Comparison of ENCODE assay signal across 8 mouse cellular contexts in the genomic region with DNA sequence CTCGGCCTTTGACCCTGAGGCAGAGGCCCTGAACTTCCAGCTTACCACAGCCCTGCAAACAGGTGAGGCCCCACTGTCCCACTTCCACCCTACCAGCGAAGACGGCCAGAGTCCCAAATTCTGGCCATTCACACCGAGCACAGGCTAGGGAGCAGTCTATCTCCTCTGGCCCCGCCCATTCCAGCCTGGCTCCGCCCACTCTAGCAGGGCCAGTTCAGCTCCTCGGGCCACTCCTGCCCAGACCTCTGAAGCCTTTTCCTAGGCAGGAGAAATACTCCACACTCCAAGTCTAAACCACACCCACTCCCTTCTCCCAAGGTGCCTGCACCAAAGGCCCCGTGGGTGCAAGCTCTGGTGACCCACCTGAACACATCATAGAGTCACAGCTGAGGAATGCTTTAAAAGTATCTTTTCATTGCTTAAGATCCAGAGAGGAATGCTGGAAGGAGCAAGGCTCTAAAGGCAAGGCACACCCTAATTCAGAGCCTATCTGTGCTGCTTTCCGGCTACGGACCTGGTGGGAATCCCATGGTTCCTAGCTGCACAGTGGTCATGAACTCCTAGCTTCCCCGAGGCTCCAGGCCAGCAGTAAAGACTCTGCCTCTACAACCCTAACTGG. TPM values are rescaled to one million over a fixed set of nuclear protein-coding genes. Genes with fewer than 3 reads are reported as not detected.
DNase-seq lines count a peak whose midpoint lies in the region; ATAC-seq lines count a peak whose summit lies in the region.

No protein-coding gene starts in this region.

- H3K36me3 ChIP-seq in heart, embryonic 14.5 days (ENCODE audit: control insufficient read depth, insufficient read depth, low read length) = no peaks in the 10 kb centered on the region
- H3K36me3 ChIP-seq in forebrain, embryonic 12.5 days (replicated peaks) = no peaks in the 10 kb centered on the region

- H3K9ac ChIP-seq in heart, embryonic 14.5 days (ENCODE audit: low read length) = no peak overlapping the region
- no peak overlapping the region for H3K9ac ChIP-seq in forebrain, embryonic 12.5 days

- 39% methylated on average over 11 of the region's 11 CpGs for WGBS in heart, embryonic 14.5 days
- 38% methylated on average over 11 of the region's 11 CpGs for WGBS in forebrain, embryonic 12.5 days

- peaks cover 13% of the 10 kb centered on the region; the same call in 1 of the 2 replicates for H3K27me3 ChIP-seq in heart, embryonic 14.5 days (ENCODE audit: control insufficient read depth, insufficient read depth, low read length)
- H3K27me3 ChIP-seq in forebrain, embryonic 12.5 days = peaks cover 28% of the 10 kb centered on the region

- peak overlapping the region; percentile 70 to 82 for H3K27ac ChIP-seq in heart, embryonic 14.5 days (replicated peaks in 1 of 2; ENCODE audit: control insufficient read depth in 1 of 2, insufficient read depth in 1 of 2, low read depth in 2 of 2, low read length in 2 of 2)
- no peak overlapping the region for H3K27ac ChIP-seq in forebrain, embryonic 12.5 days

- DNase-seq in heart, adult 9 months (ENCODE audit: low spot score in 2 of 2) = no peak
- DNase-seq in embryo, embryonic 11 days = peak; percentile 42
- peak; percentile 76 for DNase-seq in kidney, postnatal 14 days
- DNase-seq in retina, postnatal 1 day = peak; percentile 67
- DNase-seq in layer of hippocampus, adult 9-10 months (ENCODE audit: low spot score) = no peak
- no peak for DNase-seq in neural tube, embryonic 10.5 days (ENCODE audit: extremely low spot score, low spot score)

- peak overlapping the region; percentile 13; the same call in 1 of the 2 replicates for H3K4me2 ChIP-seq in heart, embryonic 14.5 days (ENCODE audit: low read length)
- no peak overlapping the region for H3K4me2 ChIP-seq in forebrain, embryonic 12.5 days

- no peak overlapping the region for H3K4me3 ChIP-seq in heart, embryonic 14.5 days (ENCODE audit: control insufficient read depth in 1 of 2, insufficient read depth in 1 of 2, low read depth in 1 of 2, low read length in 2 of 2)
- H3K4me3 ChIP-seq in forebrain, embryonic 12.5 days (replicated peaks) = no peak overlapping the region

- H3K9me3 ChIP-seq in heart, embryonic 14.5 days (ENCODE audit: control insufficient read depth, low read length) = no peaks in the 10 kb centered on the region
- no peaks in the 10 kb centered on the region for H3K9me3 ChIP-seq in forebrain, embryonic 12.5 days

- peaks cover 41 to 60% of the 10 kb centered on the region in 2 experiments for H3K4me1 ChIP-seq in heart, embryonic 14.5 days (ENCODE audit: control insufficient read depth in 2 of 2, insufficient read depth in 2 of 2, low read length in 2 of 2)
- peaks cover 28% of the 10 kb centered on the region for H3K4me1 ChIP-seq in forebrain, embryonic 12.5 days

- no peak for ATAC-seq in heart, embryonic 14.5 days (ENCODE audit: insufficient number of reproducible peaks, insufficient read depth, low FRiP score, low read depth)
- no peak for ATAC-seq in forebrain, embryonic 12.5 days (ENCODE audit: low FRiP score)

RNA-seq across cellular contexts. Expression of gene Ass1, which starts 16.3 kb away (rescaled TPM):
- polyA plus RNA-seq in heart, embryonic 14.5 days (2014; fragmentation: Nextera tagmentation; extraction: Ambion mirVana) = 8.5 and 10.0 TPM in 2 replicates
- 4.0 and 4.9 TPM in 2 replicates for polyA plus RNA-seq in forebrain, embryonic 12.5 days (2016; fragmentation: Nextera tagmentation; extraction: Ambion mirVana)

Comparison
In these comparisons a context has a peak if more than half of its experiments do, and no peak if none do; other contexts are left out.
1. DNase-seq: peak in embryo, embryonic 11 days (single experiment), kidney, postnatal 14 days (single experiment) and retina, postnatal 1 day (single experiment); none in heart, adult 9 months (0 of 2), layer of hippocampus, adult 9-10 months (single experiment) and neural tube, embryonic 10.5 days (single experiment).